Mouse (Mus musculus) liver, embryonic 11.5 days (tissue): Measurements from ENCODE around the gene Rtl3. TPM values are rescaled to one million over a fixed set of nuclear protein-coding genes. Genes with fewer than 3 reads are reported as not detected.

Experiments
- ATAC-seq: fragments of 200-750 bp; cut with Nextera tagmentation; replicated peaks from 2 replicates; pipeline ENCODE4 v1.8.0; 2017; ENCODE audit warnings: moderate number of reproducible peaks, mild to moderate bottlenecking, moderate TSS enrichment, moderate library complexity; ENCODE audit not compliant: low FRiP score
- DNase-seq: peaks from one replicate; pipeline ENCODE4 v3.0.0-alpha.2; 2017; ENCODE audit warnings: low spot score
- H3K27ac ChIP-seq: fragments of 300-500 bp; sonication (generic); 2 replicates; pipeline ENCODE4 v1.5.1; 2014; ENCODE audit warnings: mild to moderate bottlenecking, low read depth, low read length, control low read depth
- H3K27me3 ChIP-seq: fragments of 300-500 bp; sonication (generic); replicated peaks from 2 replicates; pipeline ENCODE4 v1.6.1; 2014; ENCODE audit warnings: low read length, mixed read lengths; ENCODE audit not compliant: control insufficient read depth, insufficient read depth
- H3K36me3 ChIP-seq: fragments of 300-500 bp; sonication (generic); 2 replicates; pipeline ENCODE4 v1.6.1; 2014; ENCODE audit warnings: mild to moderate bottlenecking, low read length, moderate library complexity, mixed read lengths; ENCODE audit not compliant: control insufficient read depth, insufficient read depth
- H3K4me1 ChIP-seq: fragments of 300-500 bp; sonication (generic); replicated peaks from 2 replicates; pipeline ENCODE4 v1.6.1; 2014; ENCODE audit warnings: low read length, mixed read lengths; ENCODE audit not compliant: control insufficient read depth, insufficient read depth
- H3K4me2 ChIP-seq: fragments of 300-500 bp; sonication (generic); 2 replicates; pipeline ENCODE4 v1.6.1; 2014; ENCODE audit warnings: mild to moderate bottlenecking, control low read depth, moderate library complexity
- H3K4me3 ChIP-seq: fragments of 300-500 bp; sonication (generic); 2 replicates; pipeline ENCODE4 v1.5.1; 2014; ENCODE audit warnings: low read depth, low read length, control low read depth
- H3K9ac ChIP-seq: fragments of 300-500 bp; sonication (generic); 2 replicates; pipeline ENCODE4 v1.6.1; 2014; ENCODE audit warnings: low read depth, low read length, control low read depth
- H3K9me3 ChIP-seq: fragments of 300-500 bp; sonication (generic); 2 replicates; pipeline ENCODE4 v1.6.1; 2016; ENCODE audit warnings: low read length, inconsistent platforms, mixed read lengths; ENCODE audit not compliant: control insufficient read depth
- WGBS: fragments of 180-500 bp; shearing (Covaris S2); extraction: QIAGEN DNeasy Blood & Tissue Kit; methylation state at CpG from one replicate; pipeline ENCODE4 v1.1.7; 2014; 5-methylcytosine and 5-hydroxymethylcytosine counted together
- polyA plus RNA-seq: library from polyadenylated mRNA; unstranded; fragments of >200 nt; fragmentation: Nextera tagmentation; extraction: Ambion mirVana; gene quantifications from 2 replicates; pipeline ENCODE4 v1.2.1, GENCODE M21; 2014

Gene Rtl3
- polyA plus RNA-seq, 1 experiment from 2014 or later, result 2.4 TPM

DNA sequence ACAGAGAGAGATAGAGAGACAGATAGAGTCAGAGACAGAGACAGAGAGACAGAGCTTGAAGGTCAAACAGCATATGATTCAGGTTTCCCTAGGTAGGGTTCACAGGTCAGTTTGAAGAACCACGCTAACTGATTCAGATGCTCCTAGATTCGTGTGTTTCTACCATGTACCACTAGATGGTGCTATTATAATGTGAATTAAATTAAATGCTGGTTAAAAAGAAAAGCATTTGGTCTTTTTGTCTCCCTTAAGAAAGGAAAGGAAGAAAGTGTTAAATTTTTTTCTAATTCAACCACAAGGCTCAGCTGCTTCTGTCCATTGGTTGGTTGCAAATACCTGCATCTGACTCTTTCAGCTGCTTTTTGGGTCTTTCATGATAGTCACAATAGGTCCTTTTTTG is 45.8 kb downstream of the Rtl3 start:
- DNase-seq (no peak), ATAC-seq (no peak)
- Histone ChIP-seq H3K27ac (no peak overlapping the region), H3K36me3 (no peaks in the 10 kb centered on the region), H3K9me3 (no peaks in the 10 kb centered on the region), H3K4me2 (no peak overlapping the region), H3K27me3 (no peaks in the 10 kb centered on the region), H3K4me3 (no peak overlapping the region), H3K4me1 (no peaks in the 10 kb centered on the region), H3K9ac (no peak overlapping the region)
- WGBS, result 11% methylated on average over 2 of the region's 2 CpGs

Other genes starting within 250 kb of the Rtl3 start
- 1.6 and 2.2 TPM in 2 replicates for gene Cysltr1, start 237.0 kb downstream of the Rtl3 start, polyA plus RNA-seq
- gene Lpar4, start 80.0 kb upstream of the Rtl3 start, polyA plus RNA-seq, result 9.9 and 12.0 TPM in 2 replicates
- 0.11 TPM in 1 of 2 replicates, not detected in the other for gene P2ry10, start 247.8 kb upstream of the Rtl3 start, polyA plus RNA-seq